Mouse (Mus musculus) B cell, adult 62 days (primary cell): ENCODE measurements around the gene Clec2e. TPM values are rescaled to one million over a fixed set of nuclear protein-coding genes. Genes with fewer than 3 reads are reported as not detected.

Experiments used
- total RNA-seq: library from RNA; stranded (reverse); gene quantifications from 4 replicates; pipeline ENCODE4 v1.2.4, GENCODE M21; 2023

The Clec2e gene
- not detected in 4 replicates for total RNA-seq

DNA sequence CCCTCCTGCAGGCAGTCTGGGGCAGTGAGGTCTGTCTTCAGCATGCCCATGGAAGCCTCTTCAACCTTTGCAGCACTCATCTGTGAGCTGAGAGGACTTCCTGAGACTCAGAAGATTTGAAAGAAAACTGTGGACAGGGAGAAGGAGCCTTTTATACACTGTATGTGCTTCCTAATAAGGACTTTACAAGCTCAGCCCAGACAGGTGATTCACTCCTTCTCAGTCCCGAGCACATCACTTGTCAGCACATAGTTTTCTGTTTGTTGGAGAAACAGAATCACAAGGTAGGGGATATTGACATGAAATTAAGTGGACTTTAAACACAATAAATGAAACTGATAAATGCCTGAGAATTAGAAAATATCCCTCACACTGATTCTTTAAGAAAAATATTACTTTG lies at the start of gene Clec2e:
Clec2e (minus strand) TSS at position 120 of the 400 bp plus-strand sequence.

DNA sequence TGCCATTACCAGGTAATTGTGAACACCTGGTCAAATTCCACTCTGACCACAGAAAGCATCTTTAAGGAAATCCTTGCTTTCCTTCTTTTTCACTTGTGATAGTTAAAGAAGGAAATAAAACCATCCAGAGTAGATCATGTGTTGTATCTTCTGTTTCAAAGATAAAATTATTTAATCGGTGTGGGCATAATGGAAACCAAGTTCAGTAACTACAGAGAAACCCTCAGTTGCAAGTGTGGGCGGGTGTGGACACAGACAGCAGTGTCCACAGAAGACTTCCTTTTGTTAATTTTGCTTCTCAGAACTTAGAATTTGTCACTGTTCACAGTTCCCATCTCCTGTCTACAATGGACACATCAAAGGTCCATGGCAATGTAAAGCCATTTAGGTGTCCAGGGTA lies 55.1 kb downstream of the Clec2e start, which contains the start of gene Klrb1f:
Klrb1f (plus strand) TSS at position 301 of the 400 bp plus-strand sequence.

Other genes starting within 250 kb of the Clec2e start
- 57.3 to 68.0 TPM (median 63.4 TPM) in 4 replicates for gene Clec2i, start 213.3 kb downstream of the Clec2e start, total RNA-seq
- 77.5 to 80.6 TPM (median 79.9 TPM) in 4 replicates for gene BC035044, start 209.8 kb downstream of the Clec2e start, total RNA-seq
- gene Clec2g, start 166.5 kb downstream of the Clec2e start, total RNA-seq = 6.9 to 13.2 TPM (median 10.2 TPM) in 4 replicates
- gene Klrb1f, start 55.0 kb downstream of the Clec2e start, total RNA-seq = 5.7 to 8.1 TPM (median 6.8 TPM) in 4 replicates
- 96.0 to 109 TPM (median 100 TPM) in 4 replicates for gene Clec2d, start 79.7 kb upstream of the Clec2e start, total RNA-seq
- 626 to 798 TPM (median 731 TPM) in 4 replicates for gene Cd69, start 174.5 kb upstream of the Clec2e start, total RNA-seq
- not detected in 4 replicates for gene 4922502D21Rik, start 230.9 kb upstream of the Clec2e start, total RNA-seq
- 5.8 to 8.3 TPM (median 6.3 TPM) in 4 replicates for gene Clec12a, start 241.8 kb upstream of the Clec2e start, total RNA-seq